Mouse (Mus musculus) embryo, embryonic 10 days (tissue): Measurements from ENCODE around the gene Tmem151b.

ENCODE experiments used
- DNase-seq: peaks from one replicate; pipeline ENCODE4 v3.0.0-alpha.2; 2015; ENCODE audit warnings: low spot score

The Tmem151b gene

DNA sequence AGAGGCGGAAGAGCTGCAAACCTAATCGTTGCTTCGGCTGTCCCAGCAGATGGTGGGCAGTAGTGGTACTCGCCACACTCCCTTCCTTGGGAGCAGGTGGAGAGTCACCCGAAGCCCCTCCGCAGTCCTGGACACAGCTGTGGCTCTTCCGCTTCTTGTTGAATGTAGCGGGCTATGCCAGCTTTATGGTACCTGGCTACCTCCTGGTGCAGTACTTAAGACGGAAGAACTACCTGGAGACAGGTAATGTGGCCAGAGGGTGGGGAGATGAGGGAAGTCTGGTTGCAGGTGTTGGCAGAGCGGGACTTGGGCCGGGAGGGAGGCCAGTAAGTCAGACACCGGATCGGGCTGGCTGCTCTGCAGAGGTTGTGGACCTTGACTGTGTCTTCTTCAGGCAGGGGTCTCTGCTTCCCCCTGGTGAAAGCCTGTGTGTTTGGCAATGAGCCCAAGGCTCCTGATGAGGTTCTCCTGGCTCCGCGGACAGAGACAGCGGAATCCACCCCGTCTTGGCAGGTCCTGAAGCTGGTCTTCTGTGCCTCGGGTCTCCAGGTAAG, 15.1 kb upstream of the Tmem151b start:
- no peak for DNase-seq

DNA sequence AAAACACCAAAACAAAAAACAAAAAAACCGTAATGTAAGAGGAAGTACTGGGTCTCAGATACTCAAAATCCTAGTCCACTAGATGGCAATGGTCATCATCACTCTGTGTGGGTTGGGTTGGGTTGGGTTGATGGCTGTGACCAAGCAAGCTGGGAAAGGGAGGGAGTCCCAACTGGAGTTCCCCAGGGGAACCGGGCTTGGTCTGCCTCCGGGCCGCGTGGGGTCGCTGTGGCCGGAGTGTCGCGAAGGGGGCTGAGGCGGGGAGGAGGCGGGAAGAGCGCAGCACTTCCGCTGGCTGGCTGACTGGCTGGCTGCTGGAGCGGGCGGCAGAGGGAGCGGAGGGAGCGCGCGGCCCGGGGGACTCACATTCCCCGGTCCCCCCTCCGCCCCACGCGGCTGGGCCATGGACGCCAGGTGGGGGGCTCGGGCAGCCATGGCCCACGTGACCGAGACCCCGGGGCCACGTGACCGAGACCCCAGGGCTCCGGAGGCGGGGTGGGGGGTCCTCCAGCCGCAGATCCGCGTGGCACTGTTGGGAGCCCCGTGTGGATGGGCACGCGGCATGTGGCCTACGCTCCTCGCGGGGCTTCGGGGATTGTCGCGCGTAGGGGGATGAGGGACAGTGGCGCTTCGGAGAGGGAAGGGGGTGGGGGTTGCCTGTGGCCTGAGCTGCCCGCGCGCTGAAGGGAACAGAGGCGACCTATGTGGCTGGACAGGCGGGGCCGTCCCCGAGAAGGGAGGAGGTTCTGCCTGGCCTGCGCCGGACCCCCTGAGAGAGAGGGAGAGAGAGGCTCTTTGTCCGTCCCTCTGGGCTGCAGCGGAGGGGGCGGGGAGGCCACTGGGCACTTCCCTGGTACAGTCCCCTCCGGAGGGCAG, 14.4 kb upstream of the Tmem151b start, which contains the start of gene Slc35b2:
TSS of gene Slc35b2 (plus strand) at position 220 of the 876 bp plus-strand sequence.
- DNase-seq: peak; percentile 93

- DNase-seq: no peak
Observed at GRCm38 (mm10) chr17:45563216-45563615, 13.7 kb upstream of the Tmem151b start.

DNA sequence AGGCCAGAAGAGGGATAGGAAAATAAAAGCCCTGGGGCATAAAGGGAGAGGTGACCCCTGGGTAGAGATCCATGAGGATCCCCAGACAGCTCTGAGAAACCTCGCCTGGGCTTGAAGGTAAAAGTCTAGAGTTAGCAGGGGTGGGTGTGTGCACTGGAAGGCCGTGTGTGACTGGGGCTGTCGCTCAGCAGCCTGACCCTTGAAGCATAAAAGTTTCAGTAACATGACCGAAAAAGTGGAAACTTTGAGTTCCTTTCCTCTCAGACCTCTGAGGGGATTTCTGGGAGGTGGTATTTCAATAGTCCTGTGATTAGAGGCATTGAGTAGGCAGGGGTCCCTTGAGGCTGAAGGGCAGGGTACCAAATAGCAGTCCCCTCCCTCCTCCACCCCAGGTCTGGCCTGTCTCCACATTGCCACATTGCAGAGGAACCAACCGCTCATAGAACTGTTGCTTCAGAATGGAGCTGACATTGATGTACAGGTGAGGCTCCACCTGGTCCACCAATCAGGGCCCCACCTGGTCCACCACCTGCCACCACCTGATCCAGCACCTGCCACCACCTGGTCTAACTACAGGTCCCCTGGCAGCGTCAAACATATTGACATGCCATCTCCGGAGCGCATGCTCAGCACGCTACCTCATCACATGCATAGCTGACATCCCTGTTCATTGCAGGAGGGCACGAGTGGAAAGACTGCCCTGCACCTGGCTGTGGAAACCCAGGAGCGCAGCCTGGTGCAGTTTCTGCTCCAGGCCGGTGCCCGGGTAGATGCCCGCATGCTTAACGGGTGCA, 10.5 kb upstream of the Tmem151b start:
- no peak for DNase-seq

DNA sequence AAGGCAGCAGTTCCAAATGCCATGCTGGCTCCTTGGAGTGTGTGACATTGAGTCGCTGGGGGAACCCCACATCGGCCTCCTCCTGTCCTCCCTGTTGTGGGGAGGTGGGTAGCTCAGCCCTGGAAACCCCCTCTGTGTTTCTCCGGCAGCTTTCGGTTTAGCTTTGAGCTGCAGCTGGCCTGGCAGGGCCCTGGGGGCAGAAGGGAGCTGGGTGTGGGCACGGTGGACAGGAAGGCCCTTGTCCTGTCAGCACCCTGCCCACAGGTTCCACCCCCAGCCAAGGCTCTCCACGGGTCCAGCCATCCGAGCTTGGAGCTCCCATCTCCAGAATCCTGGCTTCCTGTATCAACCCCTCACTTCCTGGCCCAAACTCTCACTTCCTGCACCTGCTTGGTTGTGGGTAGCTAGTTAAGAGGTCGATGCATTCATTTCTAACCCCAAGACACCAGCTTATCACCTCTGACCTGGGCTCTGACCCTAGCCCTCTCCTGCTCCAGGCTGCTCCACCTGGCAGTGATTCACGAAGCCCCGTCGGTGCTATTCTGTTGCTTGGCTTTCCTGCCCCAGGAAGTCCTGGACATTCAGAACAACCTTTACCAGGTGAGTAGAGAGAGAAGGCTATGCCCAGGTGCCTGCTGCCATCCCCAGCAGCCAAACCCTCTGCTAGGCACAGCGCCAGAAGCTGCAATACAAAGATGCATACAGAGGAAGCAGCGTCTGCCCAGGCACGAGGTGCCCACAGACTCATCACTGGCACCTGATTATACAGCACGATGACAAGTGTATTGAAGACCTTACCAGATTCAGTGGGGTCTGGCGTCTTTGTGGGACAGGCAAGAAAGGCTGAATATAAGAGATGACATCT, 8.8 kb upstream of the Tmem151b start:
- DNase-seq: no peak

GRCm38 (mm10) chr17:45557246-45557824, 7.9 kb upstream of the Tmem151b start:
- DNase-seq: no peak

DNA sequence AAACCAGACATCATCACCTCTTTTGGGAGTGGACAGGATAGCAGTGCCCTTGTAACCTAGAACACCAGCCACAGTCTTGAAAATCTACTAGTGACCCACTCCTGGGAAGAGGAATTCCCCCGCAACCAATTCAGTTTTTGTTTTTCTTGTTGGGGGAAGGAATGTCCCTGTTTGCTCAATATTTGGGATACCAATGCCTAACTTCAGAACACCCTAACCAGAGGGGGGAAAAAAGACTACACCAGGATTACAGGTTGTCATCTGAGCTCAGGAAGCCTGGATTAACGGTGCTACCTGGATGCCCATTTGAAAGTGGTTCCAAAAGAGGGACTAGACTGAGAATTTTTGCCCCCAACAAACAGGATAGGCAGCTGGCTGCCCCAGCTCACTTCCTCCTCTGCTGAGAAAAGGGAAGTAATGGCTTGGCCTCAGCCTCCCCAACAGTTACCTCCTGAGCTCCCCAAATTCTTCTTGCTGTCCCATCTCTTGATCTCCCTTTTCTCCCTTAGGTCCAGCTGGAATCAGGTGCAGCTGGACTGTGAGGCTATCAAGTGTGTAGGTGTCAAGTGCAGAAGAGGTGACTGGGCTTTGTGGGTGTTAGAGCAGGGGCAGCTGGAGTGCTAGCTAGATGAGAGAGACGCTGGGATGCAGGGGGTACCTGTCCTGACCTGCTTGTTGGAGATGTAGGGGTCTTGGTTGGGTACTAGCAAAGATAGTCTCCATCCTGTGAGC, 7.2 kb upstream of the Tmem151b start:
- DNase-seq: no peak

- DNase-seq: no peak
Observed at GRCm38 (mm10) chr17:45556107-45556489, 6.6 kb upstream of the Tmem151b start.

DNA sequence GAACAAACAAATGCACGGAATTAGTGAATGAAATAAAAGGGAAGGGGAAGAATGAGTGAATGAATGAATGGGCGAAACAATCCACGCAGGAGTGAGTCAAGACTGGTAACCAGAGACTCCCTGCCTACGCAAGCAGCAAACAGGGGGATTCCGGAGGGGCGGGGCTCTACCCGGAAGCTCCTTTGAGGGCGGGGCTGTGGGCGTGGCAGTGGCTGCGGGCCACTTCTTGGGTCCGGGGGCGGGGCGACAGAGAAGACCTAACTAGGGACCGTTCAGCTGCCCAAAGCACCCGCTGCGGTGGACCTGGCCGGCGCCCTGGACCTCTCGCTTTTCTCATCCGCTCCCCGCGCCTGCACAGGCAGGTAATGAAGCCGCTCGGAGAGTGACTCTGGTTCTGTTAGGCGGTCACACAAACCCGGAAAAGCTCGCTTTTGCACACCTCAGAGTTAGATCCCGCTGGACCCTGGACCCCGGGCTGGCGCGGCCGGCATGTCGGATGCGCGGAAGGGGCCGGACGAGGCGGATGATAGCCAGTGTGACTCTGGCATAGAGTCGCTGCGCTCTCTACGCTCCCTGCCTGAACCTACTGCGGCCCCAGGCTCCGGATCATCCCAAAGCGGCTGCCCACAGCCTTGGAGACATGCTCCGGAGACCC, 6.1 kb upstream of the Tmem151b start, which contains the start of gene Nfkbie:
TSS of gene Nfkbie (plus strand) at position 252 of the 655 bp plus-strand sequence.
- peak; percentile 91 for DNase-seq

- no peak for DNase-seq
Observed at GRCm38 (mm10) chr17:45554420-45554819, 4.9 kb upstream of the Tmem151b start.

DNA sequence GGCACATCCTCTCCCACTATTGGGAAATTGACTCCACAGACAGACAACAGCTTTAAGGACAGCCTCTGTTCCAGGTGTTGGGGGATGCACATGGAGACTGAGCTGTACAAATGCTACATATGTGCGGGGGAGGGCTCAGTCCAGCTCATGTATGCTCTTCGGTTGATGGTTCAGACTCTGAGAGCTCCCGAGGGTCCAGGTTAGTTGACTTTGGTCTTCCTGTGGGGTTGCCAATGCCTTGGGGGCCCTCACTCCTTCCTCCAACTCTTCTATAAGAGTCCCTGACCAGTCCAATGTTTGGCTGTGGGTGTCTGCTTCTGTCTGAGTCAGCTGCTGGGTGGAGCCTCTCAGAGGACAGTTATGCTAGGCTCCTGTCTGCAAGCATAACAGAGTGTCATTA, 3.6 kb upstream of the Tmem151b start:
- no peak for DNase-seq

GRCm38 (mm10) chr17:45551816-45552451, 2.5 kb upstream of the Tmem151b start:
- DNase-seq: peak; percentile 90

- DNase-seq: no peak
Observed at GRCm38 (mm10) chr17:45551249-45551796, 1.8 kb upstream of the Tmem151b start.

DNA sequence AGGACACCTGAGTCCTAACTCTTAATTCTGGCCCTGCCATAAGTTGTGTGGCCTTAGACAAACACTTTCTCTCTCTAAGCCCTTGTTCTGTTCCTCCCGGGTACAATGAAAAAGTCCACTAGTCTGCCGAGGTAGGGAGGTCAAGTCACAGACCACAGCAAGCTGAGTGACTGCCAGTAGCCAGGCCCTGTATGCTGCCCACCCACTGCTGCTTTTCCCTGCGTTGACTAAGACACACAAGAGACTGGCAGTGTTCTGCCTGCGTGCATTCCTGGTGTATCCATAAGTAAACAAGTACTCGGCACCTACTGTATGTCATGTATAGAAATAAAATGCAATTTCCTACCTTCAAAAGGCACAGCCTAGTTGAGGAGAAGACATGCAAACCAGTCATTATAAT, 776 bp upstream of the Tmem151b start:
- DNase-seq: no peak

- peak; percentile 59 for DNase-seq
Observed at GRCm38 (mm10) chr17:45548541-45549512, 650 bp downstream of the Tmem151b start.

- DNase-seq: no peak
Observed at GRCm38 (mm10) chr17:45547461-45548190, 1.9 kb downstream of the Tmem151b start.

GRCm38 (mm10) chr17:45546941-45547340, 2.5 kb downstream of the Tmem151b start:
- no peak for DNase-seq
